Mouse (Mus musculus): ENCODE measurements around the gene Mtf2. TPM values are rescaled to one million over a fixed set of nuclear protein-coding genes. Genes with fewer than 3 reads are reported as not detected.
"Not testable (repeated sequence)": the region's sequence is repeated elsewhere in the genome, so short reads cannot be mapped to it uniquely, and the experiment has no call there.

Gene Mtf2
- polyA plus RNA-seq, 1 experiment: 75.2 TPM

DNA sequence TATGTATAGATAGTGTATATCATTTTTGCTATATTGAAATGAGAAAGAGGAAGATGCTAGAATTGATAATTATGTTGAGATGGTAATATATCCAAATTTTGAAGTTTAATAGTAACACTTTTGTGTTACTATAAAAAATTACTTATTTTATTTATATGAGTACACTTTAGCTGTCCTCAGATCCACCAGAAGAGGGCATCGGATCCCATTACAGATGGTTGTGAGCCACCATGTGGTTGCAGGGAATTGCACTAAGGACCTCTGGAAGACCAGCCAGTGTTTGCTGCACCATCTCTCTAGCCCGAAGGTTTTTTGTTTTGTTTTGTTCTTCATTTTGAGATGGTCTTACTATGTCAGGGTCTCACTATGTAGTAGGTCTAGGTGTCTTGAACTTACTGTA is 20.0 kb downstream of the Mtf2 start:
- TF ChIP-seq POLR2A (IDR thresholded peaks at IDR 0.05; ENCODE audit: borderline replicate concordance, extremely low read depth, insufficient read depth, insufficient read length, poor library complexity, severe bottlenecking): no peak
- no peak for TF ChIP-seq CTCF (IDR thresholded peaks at IDR 0.05; ENCODE audit: borderline replicate concordance, extremely low read depth, insufficient read depth, insufficient read length)
- no peak for DNase-seq (ENCODE audit: low read depth)

DNA sequence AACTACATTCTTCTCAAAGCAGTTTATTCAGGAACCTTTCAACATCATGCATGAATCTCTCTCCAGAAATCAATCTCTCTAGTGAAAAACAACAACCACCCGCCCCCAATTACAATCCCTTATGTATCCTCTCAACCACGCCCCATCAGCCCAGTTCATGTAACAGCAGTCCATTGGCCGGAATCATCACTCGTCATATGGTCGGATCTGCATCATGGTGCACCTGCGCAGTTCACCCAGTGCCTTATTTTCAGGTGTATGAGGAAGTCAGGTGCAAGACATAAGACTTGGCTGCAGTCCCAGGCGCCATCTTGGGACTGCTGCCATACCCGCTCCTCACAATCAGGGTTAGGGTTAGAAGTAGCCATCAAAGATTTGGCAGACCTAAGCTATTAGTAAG is 27.3 kb downstream of the Mtf2 start:
- DNase-seq (ENCODE audit: low read depth): not testable (repeated sequence)

DNA sequence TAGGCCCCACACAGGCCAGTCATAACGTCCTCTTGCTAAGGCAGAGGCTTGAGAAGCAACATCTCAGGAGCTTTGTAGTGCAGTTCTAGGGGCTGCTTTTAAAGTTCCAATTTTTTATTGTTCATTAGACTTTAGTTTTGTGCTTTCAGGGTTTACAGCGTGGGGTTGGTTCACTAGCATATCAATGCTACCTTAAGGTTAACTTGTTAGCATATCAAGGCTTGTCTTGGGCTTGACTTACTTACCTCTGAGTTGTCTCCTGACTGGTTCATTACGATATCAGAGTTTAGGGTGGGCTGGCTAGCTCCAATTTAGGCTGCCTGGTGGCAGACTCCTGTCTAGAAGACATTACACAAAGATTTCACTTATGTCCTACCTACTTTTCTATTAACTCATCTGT is 32.2 kb downstream of the Mtf2 start:
- TF ChIP-seq CTCF (IDR thresholded peaks at IDR 0.05; ENCODE audit: borderline replicate concordance, extremely low read depth, insufficient read depth, insufficient read length): no peak
- TF ChIP-seq POLR2A (IDR thresholded peaks at IDR 0.05; ENCODE audit: borderline replicate concordance, extremely low read depth, insufficient read depth, insufficient read length, poor library complexity, severe bottlenecking): no peak
- no peak for DNase-seq (ENCODE audit: low read depth)

DNA sequence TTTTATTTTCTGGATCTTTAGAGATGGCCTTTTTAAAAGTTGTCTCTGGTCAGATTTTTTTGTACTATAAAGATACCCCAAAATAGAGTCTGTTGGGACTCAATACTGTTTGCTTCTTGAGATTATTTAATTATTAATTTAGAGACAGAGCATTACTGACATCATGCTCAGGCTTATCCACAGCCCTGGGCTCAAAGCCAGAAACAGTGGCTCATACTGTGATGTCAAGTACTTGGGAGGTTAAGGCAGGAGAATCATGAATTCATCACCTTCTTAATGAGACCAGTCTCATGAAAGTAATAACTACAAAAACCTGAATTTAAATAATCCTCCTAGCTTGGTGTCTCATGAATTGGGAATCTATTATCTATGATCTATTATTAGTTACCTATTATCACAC is 34.7 kb downstream of the Mtf2 start:
- peak; percentile 26 for DNase-seq (ENCODE audit: low read depth)

DNA sequence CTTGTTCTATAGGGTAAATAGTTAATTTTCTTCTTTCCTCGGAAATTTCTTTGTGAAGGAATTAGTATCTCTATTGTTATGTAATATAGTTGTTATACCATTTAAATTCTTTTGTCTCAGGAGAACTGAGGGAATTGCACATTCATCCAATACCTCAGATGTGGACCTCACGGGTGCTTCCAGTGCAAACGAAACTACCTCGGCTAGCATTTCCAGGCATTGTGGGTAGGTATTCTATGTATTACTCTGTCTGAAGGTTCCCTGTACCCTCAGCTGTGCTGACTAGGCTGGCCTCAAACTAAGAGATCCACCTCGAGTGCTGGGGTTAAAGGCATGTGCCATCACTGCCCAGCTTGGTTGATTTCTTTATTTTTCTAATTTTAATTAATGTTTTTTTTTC is 38.8 kb downstream of the Mtf2 start:
- DNase-seq (ENCODE audit: low read depth): no peak
- TF ChIP-seq CTCF (IDR thresholded peaks at IDR 0.05; ENCODE audit: borderline replicate concordance, extremely low read depth, insufficient read depth, insufficient read length) (no peak), POLR2A (IDR thresholded peaks at IDR 0.05; ENCODE audit: borderline replicate concordance, extremely low read depth, insufficient read depth, insufficient read length, poor library complexity, severe bottlenecking) (no peak)

More for the DNA sequence above, 34.7 kb downstream of the Mtf2 start:
- no peak for TF ChIP-seq CTCF (IDR thresholded peaks at IDR 0.05; ENCODE audit: borderline replicate concordance, extremely low read depth, insufficient read depth, insufficient read length)
- no peak for TF ChIP-seq POLR2A (IDR thresholded peaks at IDR 0.05; ENCODE audit: borderline replicate concordance, extremely low read depth, insufficient read depth, insufficient read length, poor library complexity, severe bottlenecking)

DNA sequence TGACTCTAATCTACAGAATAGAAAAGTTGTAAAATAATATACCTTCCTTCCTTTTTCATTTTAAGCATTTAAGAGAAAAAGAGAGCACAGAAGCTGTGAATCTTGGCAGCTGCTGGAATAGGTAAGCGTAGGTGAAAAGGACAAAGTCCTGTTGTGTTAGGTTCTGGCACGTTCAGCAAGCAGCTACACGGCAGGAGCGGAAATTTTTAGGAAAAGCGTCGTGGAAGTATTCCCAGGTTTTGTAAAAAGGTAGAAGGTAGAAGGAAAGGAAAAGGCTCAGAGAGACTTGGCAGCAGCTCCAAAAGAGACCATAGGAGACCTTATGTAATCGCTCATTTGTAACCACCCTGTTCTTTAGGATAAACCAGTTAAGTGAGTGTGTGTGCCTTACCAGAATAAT is 43.9 kb downstream of the Mtf2 start:
- no peak for TF ChIP-seq CTCF (IDR thresholded peaks at IDR 0.05; ENCODE audit: borderline replicate concordance, extremely low read depth, insufficient read depth, insufficient read length)
- no peak for TF ChIP-seq POLR2A (IDR thresholded peaks at IDR 0.05; ENCODE audit: borderline replicate concordance, extremely low read depth, insufficient read depth, insufficient read length, poor library complexity, severe bottlenecking)
- no peak for DNase-seq (ENCODE audit: low read depth)

DNA sequence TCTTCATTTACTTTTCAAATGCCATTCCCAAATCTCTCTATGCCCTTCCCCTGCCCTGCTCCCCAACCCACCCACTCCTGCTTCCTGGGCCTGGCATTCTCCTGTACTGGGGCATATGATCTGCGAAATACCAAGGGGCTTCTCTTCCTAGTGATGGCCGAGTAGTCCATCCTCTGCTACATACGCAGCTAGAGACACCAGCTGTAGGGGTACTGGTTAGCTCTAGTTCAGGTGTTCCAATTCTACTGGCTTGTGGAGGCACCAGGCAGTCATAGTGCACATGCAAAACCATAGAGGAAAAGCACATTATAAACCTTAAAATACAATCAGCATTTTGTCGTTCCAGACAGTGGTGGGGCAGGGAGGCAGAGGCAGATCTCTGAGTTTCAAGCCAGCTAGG is 52.2 kb downstream of the Mtf2 start:
- TF ChIP-seq POLR2A (IDR thresholded peaks at IDR 0.05; ENCODE audit: borderline replicate concordance, extremely low read depth, insufficient read depth, insufficient read length, poor library complexity, severe bottlenecking) (no peak), CTCF (IDR thresholded peaks at IDR 0.05; ENCODE audit: borderline replicate concordance, extremely low read depth, insufficient read depth, insufficient read length) (no peak)
- DNase-seq (ENCODE audit: low read depth): no peak

DNA sequence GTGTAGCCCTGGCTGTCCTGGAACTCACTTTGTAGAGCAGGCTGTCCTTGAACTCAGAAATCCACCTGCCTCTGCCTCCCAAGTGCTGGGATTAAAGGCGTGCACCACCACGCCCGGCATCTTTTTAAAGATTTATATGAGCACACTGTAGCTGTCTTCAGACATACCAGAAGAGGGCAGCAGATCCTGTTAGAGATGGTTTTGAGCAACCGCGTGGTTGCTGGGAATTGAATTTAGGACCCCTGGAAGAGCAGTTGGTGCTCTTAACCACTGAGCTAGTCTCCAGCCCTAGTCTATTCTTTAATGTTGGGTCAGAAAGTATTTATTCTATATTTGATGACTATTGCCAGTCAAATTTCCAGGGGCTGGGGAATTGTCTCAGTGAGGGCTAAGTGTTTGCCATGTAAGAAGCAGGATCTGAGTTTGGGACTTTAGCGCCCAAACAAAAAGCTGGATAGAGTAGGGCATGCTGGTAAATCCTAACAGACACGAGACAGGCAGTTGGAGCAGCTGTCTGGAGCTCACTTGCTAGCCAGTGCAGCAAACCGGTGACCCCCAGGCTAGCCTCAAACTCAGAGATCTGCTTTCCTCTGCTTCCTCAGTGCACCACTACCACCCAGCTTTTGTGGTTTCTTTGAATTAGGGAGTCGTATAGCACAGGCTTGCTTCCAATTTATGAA is 54.9 kb downstream of the Mtf2 start:
- no peak for TF ChIP-seq POLR2A (IDR thresholded peaks at IDR 0.05; ENCODE audit: borderline replicate concordance, extremely low read depth, insufficient read depth, insufficient read length, poor library complexity, severe bottlenecking)
- no peak for DNase-seq (ENCODE audit: low read depth)

DNA sequence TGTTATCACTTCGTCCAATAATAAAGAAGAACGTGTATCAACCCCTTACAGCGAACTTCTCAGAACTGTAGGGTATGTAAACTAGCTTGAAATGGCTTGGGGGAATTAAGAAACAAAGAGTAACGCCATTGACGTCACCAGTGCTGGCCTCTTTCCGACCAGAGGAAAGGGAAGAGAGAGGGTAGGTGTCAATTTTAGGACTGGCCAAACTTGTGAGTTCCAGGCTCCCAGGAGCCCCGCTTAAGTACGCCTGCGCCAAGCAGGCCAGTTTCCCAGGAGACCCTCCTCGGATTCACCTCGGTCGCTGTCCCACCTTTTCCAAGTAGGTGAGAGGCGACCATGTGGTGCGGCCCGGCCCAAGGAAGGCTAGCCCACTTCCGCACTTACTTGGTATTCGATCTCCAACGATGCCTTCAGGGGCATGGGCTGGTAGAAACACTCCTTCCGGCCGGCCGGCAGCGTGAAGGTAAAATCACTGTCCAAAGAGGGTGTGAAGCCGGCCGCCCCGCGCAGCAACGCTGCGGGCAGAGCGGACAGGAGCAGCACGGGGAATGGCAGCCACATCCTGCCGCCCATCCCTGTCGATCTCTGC is 66.5 kb downstream of the Mtf2 start:
- peak; percentile 71 for DNase-seq (ENCODE audit: low read depth)
- TF ChIP-seq CTCF (IDR thresholded peaks at IDR 0.05; ENCODE audit: borderline replicate concordance, extremely low read depth, insufficient read depth, insufficient read length) (no peak), POLR2A (IDR thresholded peaks at IDR 0.05; ENCODE audit: borderline replicate concordance, extremely low read depth, insufficient read depth, insufficient read length, poor library complexity, severe bottlenecking) (no peak)

DNA sequence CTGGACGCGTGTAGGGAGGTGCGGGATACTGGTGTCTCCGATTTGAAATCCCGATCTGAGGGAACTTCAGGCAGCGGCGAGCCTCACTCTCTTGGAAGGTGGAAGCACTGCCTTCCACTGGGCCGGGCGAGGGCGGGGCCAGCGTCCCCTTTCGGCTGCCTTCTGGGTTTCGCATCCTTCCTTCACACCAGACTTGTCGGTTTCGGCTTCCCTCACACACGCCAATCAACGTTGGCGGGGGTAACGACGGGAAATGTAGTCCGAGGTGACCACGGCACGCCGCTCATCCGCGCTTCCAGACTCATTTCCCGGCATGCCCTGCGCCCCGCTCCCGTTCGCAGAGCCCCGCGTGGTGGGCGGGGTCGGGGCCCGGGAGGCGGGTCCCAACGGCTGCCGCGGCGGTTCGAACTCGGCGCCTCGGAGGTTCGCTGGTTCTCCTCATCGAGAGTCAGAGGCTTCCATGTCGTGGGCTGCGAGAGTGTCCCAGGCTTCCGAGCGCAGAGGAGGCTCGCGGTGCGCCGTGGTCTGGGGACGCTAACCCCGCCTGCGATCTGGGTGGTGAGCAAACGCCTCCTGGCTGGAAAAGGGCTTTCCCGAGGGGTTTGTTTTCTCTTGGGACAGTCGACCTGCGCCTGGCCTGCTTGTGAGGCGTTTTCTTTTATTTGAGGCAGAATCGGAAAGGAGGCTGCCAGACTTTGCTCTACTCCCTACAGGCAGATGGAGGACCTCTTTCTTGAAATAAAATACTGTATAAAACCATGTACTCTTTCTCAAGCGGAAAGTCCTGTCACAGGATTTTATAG is 67.2 kb downstream of the Mtf2 start, which contains the start of the genes Tmed5 and Ccdc18:
Gene Tmed5 (minus strand): TSS at position 180 of the 803 bp plus-strand sequence.
Gene Ccdc18 (plus strand): TSS at position 435 of the 803 bp plus-strand sequence.
- DNase-seq (ENCODE audit: low read depth): peak; percentile 99
- peak; percentile 43; the same call in 1 of the 2 replicates for TF ChIP-seq POLR2A (IDR thresholded peaks at IDR 0.05; ENCODE audit: borderline replicate concordance, extremely low read depth, insufficient read depth, insufficient read length, poor library complexity, severe bottlenecking)
- TF ChIP-seq CTCF (IDR thresholded peaks at IDR 0.05; ENCODE audit: borderline replicate concordance, extremely low read depth, insufficient read depth, insufficient read length): 0 out of 2 replicates have a peak, but pooled peaks have one; percentile 32

DNA sequence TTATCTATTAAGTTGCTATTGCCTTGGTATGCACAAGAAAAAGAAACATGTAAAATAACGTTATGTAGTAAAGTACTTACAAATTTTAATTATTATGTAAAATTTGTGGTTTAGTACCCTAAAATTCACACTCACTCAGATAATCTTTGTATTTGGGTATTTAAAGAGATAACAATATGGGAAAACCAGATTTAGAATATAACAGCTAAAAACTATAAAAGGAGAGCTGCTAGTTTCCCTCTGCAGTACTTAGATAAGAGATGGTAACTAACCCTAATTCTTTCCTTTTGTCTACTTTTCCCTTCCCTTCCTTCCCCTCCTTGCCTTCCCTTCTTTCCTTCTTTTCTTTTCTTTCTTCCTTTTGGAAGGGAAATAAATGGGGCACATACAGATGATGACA is 87.1 kb downstream of the Mtf2 start:
- DNase-seq (ENCODE audit: low read depth): no peak
- no peak for TF ChIP-seq CTCF (IDR thresholded peaks at IDR 0.05; ENCODE audit: borderline replicate concordance, extremely low read depth, insufficient read depth, insufficient read length)
- TF ChIP-seq POLR2A (IDR thresholded peaks at IDR 0.05; ENCODE audit: borderline replicate concordance, extremely low read depth, insufficient read depth, insufficient read length, poor library complexity, severe bottlenecking): no peak

Other genes starting within 250 kb of the Mtf2 start
- not detected in 2 replicates for gene Ube2d2b, start 235.6 kb upstream of the Mtf2 start, polyA plus RNA-seq (2012; rRNA removed)
- 30.1 and 32.7 TPM in 2 replicates for gene Evi5, start 190.6 kb upstream of the Mtf2 start, polyA plus RNA-seq (2012; rRNA removed)
- 155 and 179 TPM in 2 replicates for gene Rpl5, start 165.2 kb upstream of the Mtf2 start, polyA plus RNA-seq (2012; rRNA removed)
- gene Fam69a, start 78.6 kb upstream of the Mtf2 start, polyA plus RNA-seq (2012; rRNA removed): 12.9 and 18.9 TPM in 2 replicates
- 15.3 and 17.1 TPM in 2 replicates for gene Tmed5, start 66.9 kb downstream of the Mtf2 start, polyA plus RNA-seq (2012; rRNA removed)
- 0.83 and 0.95 TPM in 2 replicates for gene Ccdc18, start 67.2 kb downstream of the Mtf2 start, polyA plus RNA-seq (2012; rRNA removed)
- gene Dr1, start 203.2 kb downstream of the Mtf2 start, polyA plus RNA-seq (2012; rRNA removed): 35.8 and 38.2 TPM in 2 replicates
- 5.8 and 6.0 TPM in 2 replicates for gene Pigg, start 246.9 kb downstream of the Mtf2 start, polyA plus RNA-seq (2012; rRNA removed)

All from brain, embryonic 14.5 days (tissue).